9 mouse cellular contexts compared by ENCODE assay signal in genomic region chr3:57448445-57448844, GRCm38 (mm10). TPM values are rescaled to one million over a fixed set of nuclear protein-coding genes. Genes with fewer than 3 reads are reported as not detected.
DNase-seq lines count a peak whose midpoint lies in the region; ATAC-seq and TF ChIP-seq lines count a peak whose summit lies in the region.
"Had no signal": no experiment of that assay in that cellular context is flagged by ENCODE, and none has a peak within 500 bp of the region (broad histone marks: within the 10 kb centered on the region; RNA-seq: fewer than 3 reads in every experiment).

No protein-coding gene starts in this region.

- H3K36me3 ChIP-seq in E14TG2a.4 (ENCODE audit: insufficient read depth, low read length): no peaks in the 10 kb centered on the region
- H3K36me3 ChIP-seq in liver, postnatal 0 days (replicated peaks; ENCODE audit: insufficient read depth, low read length): no peaks in the 10 kb centered on the region
- H3K36me3 ChIP-seq: heart, embryonic 15.5 days had no signal

- TF ChIP-seq EP300 in liver, postnatal 0 days (IDR thresholded peaks at IDR 0.05; ENCODE audit: low read depth): no peak

- H3K27me3 ChIP-seq in E14TG2a.4 (ENCODE audit: insufficient read depth, low read length): no peaks in the 10 kb centered on the region
- no peaks in the 10 kb centered on the region for H3K27me3 ChIP-seq in liver, postnatal 0 days (ENCODE audit: insufficient read depth, low read length)
- H3K27me3 ChIP-seq: heart, embryonic 15.5 days had no signal

- peaks cover 8% of the 10 kb centered on the region; the same call in 1 of the 2 replicates for H3K4me1 ChIP-seq in E14TG2a.4 (replicated peaks; ENCODE audit: low read depth, low read length)
- no peaks in the 10 kb centered on the region for H3K4me1 ChIP-seq in liver, postnatal 0 days (ENCODE audit: insufficient read depth)

- no peak overlapping the region for H3K27ac ChIP-seq in liver, postnatal 0 days (ENCODE audit: low read depth)
- H3K27ac ChIP-seq: heart, embryonic 15.5 days had no signal

- DNase-seq in adrenal gland, adult 8-10 months: peak; percentile 28
- DNase-seq in embryo, embryonic 9.5 days (ENCODE audit: extremely low spot score): peak; percentile 63
- DNase-seq in kidney, postnatal 14 days: peak; percentile 82
- peak; percentile 63 for DNase-seq in liver, postnatal 0 days
- DNase-seq in retina, embryonic 14.5 days (ENCODE audit: low spot score): peak; percentile 92

- no peak overlapping the region for H3K4me3 ChIP-seq in E14TG2a.4 (replicated peaks; ENCODE audit: low read length)
- no peak overlapping the region for H3K4me3 ChIP-seq in liver, postnatal 0 days (ENCODE audit: low read depth, low read length)
- H3K4me3 ChIP-seq: heart, embryonic 15.5 days had no signal

- peak; percentile 61 for ATAC-seq in granulocyte monocyte progenitor cell, adult 5-6 weeks (replicated peaks; ENCODE audit: poor library complexity, severe bottlenecking)
- peak; percentile 44; the same call in 1 of the 2 replicates for ATAC-seq in liver, postnatal 0 days
- ATAC-seq in activated CD4-positive, CD25-positive, alpha-beta regulatory T cell, adult 4 months: no peak

- no peak overlapping the region for H3K4me2 ChIP-seq in liver, postnatal 0 days (ENCODE audit: low read depth, low read length)
- H3K4me2 ChIP-seq: heart, embryonic 15.5 days had no signal

- TF ChIP-seq CTCF in E14TG2a.4 (conservative IDR thresholded peaks at IDR 0.05; ENCODE audit: low read length): peak; percentile 86
- peak; percentile 86 for TF ChIP-seq CTCF in liver, postnatal 0 days (IDR thresholded peaks at IDR 0.05; ENCODE audit: low read depth)

- WGBS in liver, postnatal 0 days (ENCODE audit: insufficient replicate concordance): 26% methylated on average over 5 of the region's 5 CpGs

- no peak overlapping the region for H3K9ac ChIP-seq in liver, postnatal 0 days (replicated peaks)
- H3K9ac ChIP-seq: heart, embryonic 15.5 days had no signal

- H3K9me3 ChIP-seq in E14TG2a.4 (ENCODE audit: low read length): no peaks in the 10 kb centered on the region
- H3K9me3 ChIP-seq in liver, postnatal 0 days (ENCODE audit: low read length): no peaks in the 10 kb centered on the region
- H3K9me3 ChIP-seq: heart, embryonic 15.5 days had no signal

RNA-seq across cellular contexts. Expression of gene Tm4sf4, which starts 23.3 kb away (rescaled TPM):
- total RNA-seq in adrenal gland, adult 8-10 months (2022): 1 to 10 TPM in 3 of 4 experiments, under 1 TPM in 1; 0.77 to 5.3 (median 1.5) TPM
- not detected in 2 replicates for total RNA-seq in granulocyte monocyte progenitor cell, adult 5-6 weeks (2014; fragmentation: Nextera tagmentation)
- not detected in 2 replicates for total RNA-seq in granulocyte monocyte progenitor cell, adult 5-6 weeks (2017)
- polyA plus RNA-seq in liver, postnatal 0 days (2015; fragmentation: Nextera tagmentation; extraction: Ambion mirVana): 243 and 252 TPM in 2 replicates
- not detected for polyA plus RNA-seq in activated CD4-positive, CD25-positive, alpha-beta regulatory T cell, adult 4 months (2017; shearing (Covaris generic))

Comparison
In these comparisons a context has a peak if more than half of its experiments do, and no peak if none do; other contexts are left out.
1. DNase-seq: peak in every context shown above with its lines; median percentile 92 in retina, embryonic 14.5 days; 82 in kidney, postnatal 14 days; 63 in embryo, embryonic 9.5 days; 63 in liver, postnatal 0 days; 28 in adrenal gland, adult 8-10 months.